Mouse (Mus musculus) liver, embryonic 14.5 days (tissue): ENCODE measurements around the gene Sppl3. TPM values are rescaled to one million over a fixed set of nuclear protein-coding genes. Genes with fewer than 3 reads are reported as not detected.

Source experiments
- ATAC-seq: fragments of 200-750 bp; cut with Nextera tagmentation; 2 replicates; pipeline ENCODE4 v1.8.0; 2017; ENCODE audit warnings: moderate number of reproducible peaks, mild to moderate bottlenecking, moderate library complexity; ENCODE audit not compliant: insufficient read depth
- DNase-seq, 3 experiments: peaks; one replicate each; pipeline ENCODE4 v3.0.0-alpha.2; 2012 to 2013; ENCODE audit warnings: low read depth in 3 of 3, low spot score in 3 of 3
- H3K27ac ChIP-seq: fragments of 300-500 bp; sonication (generic); 2 replicates; pipeline ENCODE4 v1.5.1; 2014; ENCODE audit warnings: moderate library complexity, mild to moderate bottlenecking, control low read depth, inconsistent platforms
- H3K27me3 ChIP-seq: fragments of 300-500 bp; sonication (generic); 2 replicates; pipeline ENCODE4 v1.6.1; 2014; ENCODE audit warnings: mild to moderate bottlenecking, low read length, moderate library complexity; ENCODE audit not compliant: control insufficient read depth, insufficient read depth
- H3K36me3 ChIP-seq: fragments of 300-500 bp; sonication (generic); replicated peaks from 2 replicates; pipeline ENCODE4 v1.6.1; 2014; ENCODE audit warnings: low read depth; ENCODE audit not compliant: control insufficient read depth, insufficient read depth
- H3K4me1 ChIP-seq, 2 experiments: fragments of 200-500 bp in 1 of 2; fragments of 300-500 bp in 1 of 2; sonication (generic) in 1 of 2; replicated peaks; 2 replicates each; pipeline ENCODE4 v1.6.1; 2012 to 2014; ENCODE audit warnings: antibody characterized with exemption in 1 of 2, inconsistent platforms in 1 of 2, low read length in 1 of 2; ENCODE audit not compliant: control insufficient read depth in 2 of 2, insufficient read depth in 2 of 2
- H3K4me2 ChIP-seq: fragments of 300-500 bp; sonication (generic); 2 replicates; pipeline ENCODE4 v1.6.1; 2014; ENCODE audit warnings: low read depth, mild to moderate bottlenecking, control low read depth, moderate library complexity
- H3K4me3 ChIP-seq, 2 experiments: fragments of 200-500 bp in 1 of 2; fragments of 300-500 bp in 1 of 2; sonication (generic) in 1 of 2; 2 replicates each; pipeline ENCODE4 v1.5.1; 2012 to 2014; ENCODE audit warnings: low read depth in 2 of 2, low read length in 2 of 2, mild to moderate bottlenecking in 2 of 2, control low read depth in 1 of 2, inconsistent platforms in 1 of 2, moderate library complexity in 1 of 2; ENCODE audit not compliant: insufficient read depth in 1 of 2
- H3K9ac ChIP-seq: fragments of 300-500 bp; sonication (generic); replicated peaks from 2 replicates; pipeline ENCODE4 v1.6.1; 2014; ENCODE audit warnings: mild to moderate bottlenecking, control low read depth, moderate library complexity
- H3K9me3 ChIP-seq: fragments of 300-500 bp; sonication (generic); 2 replicates; pipeline ENCODE4 v1.6.1; 2016; ENCODE audit warnings: low read length, mixed read lengths; ENCODE audit not compliant: control insufficient read depth
- CTCF ChIP-seq: IDR thresholded peaks from 2 replicates; pipeline ENCODE4 v1.5.1; 2016; ENCODE audit warnings: antibody characterized with exemption, low read depth, control low read depth
- EP300 ChIP-seq: IDR thresholded peaks from 2 replicates; pipeline ENCODE4 v1.6.1; 2016; ENCODE audit warnings: antibody characterized with exemption, low read depth
- WGBS: fragments of 180-500 bp; shearing (Covaris S2); extraction: QIAGEN DNeasy Blood & Tissue Kit; methylation state at CpG from one replicate; pipeline ENCODE4 v1.1.7; 2014; ENCODE audit not compliant: insufficient replicate concordance; 5-methylcytosine and 5-hydroxymethylcytosine counted together
- polyA plus RNA-seq, 2 experiments: library from polyadenylated mRNA; depleted of rRNA in 1 of 2; stranded (reverse) in 1 of 2; unstranded in 1 of 2; fragments of >200 nt; fragmentation: Nextera tagmentation in 1 of 2; extraction: Ambion mirVana in 1 of 2; gene quantifications; 2 replicates each; pipeline versions ENCODE4 v1.2.1 to v1.2.3; 2012 to 2014

The Sppl3 gene
- polyA plus RNA-seq (2012; rRNA removed) (17.2 and 17.6 TPM in 2 replicates), polyA plus RNA-seq (2014; fragmentation: Nextera tagmentation; extraction: Ambion mirVana) (5.4 and 7.0 TPM in 2 replicates)

GRCm38 (mm10) chr5:115010577-115011216 is at the start of gene Sppl3:
Sppl3 (plus strand) TSS chr5:115011137.
- no peaks in the 10 kb centered on the region for H3K27me3 ChIP-seq
- ATAC-seq (peak; percentile 86), DNase-seq (peak; percentile 83 to 89 (median 86))
- peaks cover 36 to 42% of the 10 kb centered on the region in 2 experiments for H3K4me1 ChIP-seq
- WGBS, result 1% methylated on average over 58 of the region's 65 CpGs
- TF ChIP-seq CTCF (no peak), EP300 (no peak)
- H3K9me3 ChIP-seq, result no peaks in the 10 kb centered on the region
- H3K27ac ChIP-seq, result peak within 1 kb of the TSS; percentile 75
- peak within 1 kb of the TSS; percentile 99 for H3K4me2 ChIP-seq
- peak within 1 kb of the TSS; percentile 98 for H3K9ac ChIP-seq
- H3K36me3 ChIP-seq, result no peaks in the 10 kb centered on the region
- H3K4me3 ChIP-seq, result peak within 1 kb of the TSS; percentile 85 to 99

GRCm38 (mm10) chr5:114961590-114962360 is 49.2 kb upstream of the Sppl3 start:
- Histone ChIP-seq H3K9me3 (no peaks in the 10 kb centered on the region), H3K27me3 (no peaks in the 10 kb centered on the region), H3K36me3 (no peaks in the 10 kb centered on the region), H3K4me2 (no peak overlapping the region), H3K4me1 (peaks cover 0 to 9% of the 10 kb centered on the region in 2 experiments; a peak in 2 of 4 replicates), H3K4me3 (no peak overlapping the region), H3K9ac (no peak overlapping the region), H3K27ac (no peak overlapping the region)
- TF ChIP-seq EP300 (no peak), CTCF (no peak)
- ATAC-seq (no peak), DNase-seq (no peak)
- WGBS, result 59% methylated on average over 4 of the region's 4 CpGs

GRCm38 (mm10) chr5:114964315-114964966 is 46.5 kb upstream of the Sppl3 start:
- no peak for DNase-seq
- Histone ChIP-seq H3K4me2 (peak overlapping the region; percentile 45), H3K9ac (no peak overlapping the region), H3K36me3 (no peaks in the 10 kb centered on the region), H3K9me3 (no peaks in the 10 kb centered on the region), H3K4me3 (peak overlapping the region in 1 of 2 experiments; percentile 33; a peak in 2 of 4 replicates), H3K27me3 (no peaks in the 10 kb centered on the region), H3K27ac (no peak overlapping the region), H3K4me1 (peaks cover 0 to 9% of the 10 kb centered on the region in 2 experiments; a peak in 2 of 4 replicates)
- TF ChIP-seq CTCF, result no peak
- peak; percentile 67 for ATAC-seq
- 42% methylated on average over 7 of the region's 7 CpGs for WGBS

GRCm38 (mm10) chr5:114964967-114965898 is 45.7 kb upstream of the Sppl3 start:
- Histone ChIP-seq H3K27me3 (no peaks in the 10 kb centered on the region), H3K36me3 (no peaks in the 10 kb centered on the region), H3K4me2 (peak overlapping the region; percentile 45), H3K4me1 (peaks cover 0 to 9% of the 10 kb centered on the region in 2 experiments; a peak in 2 of 4 replicates), H3K9ac (no peak overlapping the region), H3K4me3 (no peak overlapping the region; a peak in 1 of 4 replicates), H3K9me3 (no peaks in the 10 kb centered on the region), H3K27ac (no peak overlapping the region)
- DNase-seq, result no peak
- 43% methylated on average over 17 of the region's 17 CpGs for WGBS
- ATAC-seq, result no peak
- TF ChIP-seq CTCF (no peak), EP300 (no peak)
